Mouse (Mus musculus): ENCODE results near the gene Ptpn1.

- no peak for TF ChIP-seq POLR2A (IDR thresholded peaks at IDR 0.05; ENCODE audit: borderline replicate concordance, extremely low read depth, insufficient read depth, insufficient read length, poor library complexity, severe bottlenecking)
- TF ChIP-seq CTCF (IDR thresholded peaks at IDR 0.05; ENCODE audit: borderline replicate concordance, extremely low read depth, insufficient read depth, insufficient read length) = no peak
Measured at GRCm38 (mm10) chr2:167978271-167978670, 46.4 kb downstream of the Ptpn1 start.
